Mouse (Mus musculus) lung, postnatal 0 days (tissue): ENCODE measurements around the gene Mef2a.

Experiments
- CTCF ChIP-seq: IDR thresholded peaks from 2 replicates; pipeline ENCODE4 v1.5.1; 2016; ENCODE audit warnings: antibody characterized with exemption, mild to moderate bottlenecking
- EP300 ChIP-seq: IDR thresholded peaks from 2 replicates; pipeline ENCODE4 v1.6.1; 2016; ENCODE audit warnings: antibody characterized with exemption, mild to moderate bottlenecking, control low read depth

GRCm38 (mm10) chr7:67414766-67415165 is 42.1 kb upstream of the Mef2a start:
- no peak for TF ChIP-seq CTCF
- TF ChIP-seq EP300 = no peak
